Mouse (Mus musculus) adrenal gland, postnatal 14 days (tissue): ENCODE data around the gene Ptprg. TPM values are rescaled to one million over a fixed set of nuclear protein-coding genes. Genes with fewer than 3 reads are reported as not detected.

ENCODE experiments used
- DNase-seq: peaks from one replicate; pipeline ENCODE4 v3.0.0; 2021; ENCODE audit warnings: mixed read lengths
- total RNA-seq: library from RNA; stranded (reverse); gene quantifications from 2 replicates; pipeline ENCODE4 v1.2.3, GENCODE M21; 2021

Gene Ptprg
- total RNA-seq, 1 experiment from 2014 or later, result 99.9 TPM

- DNase-seq, result no peak
These were observed 330.0 kb downstream of the Ptprg start for GRCm38 (mm10) chr14:11883142-11883921.

- no peak for DNase-seq
These were observed 330.7 kb downstream of the Ptprg start for GRCm38 (mm10) chr14:11883995-11884394.

GRCm38 (mm10) chr14:11886417-11886816 is 333.1 kb downstream of the Ptprg start:
- DNase-seq, result no peak

GRCm38 (mm10) chr14:11890890-11891289 is 337.6 kb downstream of the Ptprg start:
- no peak for DNase-seq

GRCm38 (mm10) chr14:11892621-11893020 is 339.3 kb downstream of the Ptprg start:
- DNase-seq, result no peak

- DNase-seq, result no peak
These were observed 342.2 kb downstream of the Ptprg start for GRCm38 (mm10) chr14:11895486-11895885.

GRCm38 (mm10) chr14:11902794-11903193 is 349.5 kb downstream of the Ptprg start:
- no peak for DNase-seq

GRCm38 (mm10) chr14:11906130-11906675 is 352.9 kb downstream of the Ptprg start:
- DNase-seq, result no peak

GRCm38 (mm10) chr14:11912253-11912652 is 358.9 kb downstream of the Ptprg start:
- DNase-seq, result no peak

- no peak for DNase-seq
These were observed 363.9 kb downstream of the Ptprg start for GRCm38 (mm10) chr14:11917225-11917624.

GRCm38 (mm10) chr14:11928545-11928944 is 375.2 kb downstream of the Ptprg start:
- no peak for DNase-seq

- DNase-seq, result no peak
These were observed 379.2 kb downstream of the Ptprg start for GRCm38 (mm10) chr14:11932517-11932916.

GRCm38 (mm10) chr14:11934556-11934955 is 381.2 kb downstream of the Ptprg start:
- DNase-seq, result no peak

GRCm38 (mm10) chr14:11935281-11935680 is 381.9 kb downstream of the Ptprg start:
- DNase-seq, result no peak

- DNase-seq, result no peak
These were observed 382.4 kb downstream of the Ptprg start for GRCm38 (mm10) chr14:11935698-11936097.

- no peak for DNase-seq
These were observed 385.6 kb downstream of the Ptprg start for GRCm38 (mm10) chr14:11938912-11939311.

- no peak for DNase-seq
These were observed 388.7 kb downstream of the Ptprg start for GRCm38 (mm10) chr14:11941989-11942514.

- no peak for DNase-seq
These were observed 397.0 kb downstream of the Ptprg start for GRCm38 (mm10) chr14:11950379-11950778.

- no peak for DNase-seq
These were observed 401.9 kb downstream of the Ptprg start for GRCm38 (mm10) chr14:11955020-11955882.

- no peak for DNase-seq
These were observed 407.2 kb downstream of the Ptprg start for GRCm38 (mm10) chr14:11960269-11961121.

GRCm38 (mm10) chr14:11962101-11962500 is 408.8 kb downstream of the Ptprg start:
- DNase-seq, result no peak

GRCm38 (mm10) chr14:11962561-11962960 is 409.2 kb downstream of the Ptprg start:
- no peak for DNase-seq
